Mouse (Mus musculus): ENCODE data around the gene 1700088E04Rik.
A peak's percentile ranks its signal among the peaks of the same experiment; 100 is the strongest.

1700088E04Rik gene

DNA sequence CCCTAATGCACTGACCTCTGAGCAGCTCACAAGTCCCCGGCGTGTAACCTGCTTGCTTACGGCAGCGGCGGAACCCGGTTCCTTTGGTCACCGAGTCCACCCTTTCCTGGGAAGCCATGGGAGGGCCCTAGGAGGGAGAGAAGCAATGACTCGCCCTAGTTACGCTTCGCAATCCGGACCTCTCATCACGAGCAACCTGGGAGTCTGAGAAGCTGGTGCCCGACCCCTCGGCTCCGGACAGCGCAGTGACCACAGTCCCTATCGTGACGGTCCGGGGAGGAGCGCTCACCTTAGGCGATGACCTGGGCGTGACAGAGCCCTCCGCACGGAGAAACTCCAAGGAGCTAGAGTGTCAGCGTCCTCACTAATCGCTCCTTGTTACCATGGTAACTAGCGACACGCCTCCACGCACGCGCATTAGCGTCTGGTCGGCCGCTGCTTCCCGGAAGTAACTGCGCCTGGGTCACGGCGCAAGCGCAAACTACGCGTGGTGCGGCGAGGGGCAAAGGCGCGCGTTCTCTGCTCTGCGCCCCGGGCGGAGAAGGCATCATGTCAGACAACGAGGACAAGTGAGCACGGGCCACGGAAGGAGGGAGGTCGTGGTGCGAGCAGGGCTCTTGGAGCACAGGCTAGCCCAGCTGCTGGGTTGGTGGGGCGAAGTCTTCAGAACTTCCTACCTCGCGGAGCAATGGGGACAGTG, at the start of gene 1700088E04Rik, which contains the start of gene Polr2f:
Gene 1700088E04Rik, minus strand, starts transcription at position 388 of the 700 bp plus-strand sequence.
Gene Polr2f, plus strand, starts transcription at position 144 of the 700 bp plus-strand sequence.
- peak; percentile 92 for DNase-seq (ENCODE audit: low read depth, low spot score)

DNA sequence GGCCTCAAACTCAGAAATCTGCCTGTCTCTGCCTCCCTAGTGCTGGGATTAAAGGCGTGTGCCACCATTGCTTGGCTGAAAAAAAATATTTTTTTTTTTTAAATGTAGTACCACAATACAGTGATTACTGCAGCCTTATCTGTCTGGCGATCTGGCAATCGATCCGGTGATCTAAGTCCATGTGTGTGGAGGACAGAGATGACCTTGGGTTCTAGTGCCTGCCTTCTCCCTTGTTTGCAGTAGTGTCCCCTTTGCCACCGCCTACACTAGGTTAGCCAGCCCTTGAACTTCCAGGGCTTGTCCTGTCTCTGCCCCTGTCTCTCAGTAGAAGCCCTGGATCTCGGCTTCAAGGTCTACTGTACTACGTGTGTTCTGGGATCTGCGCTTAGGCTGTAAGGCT, 46.8 kb upstream of the 1700088E04Rik start:
- DNase-seq (ENCODE audit: low read depth, low spot score): no peak

- DNase-seq (ENCODE audit: low read depth, low spot score): no peak
Measured at GRCm38 (mm10) chr15:79185213-79185612, 44.2 kb upstream of the 1700088E04Rik start.

- no peak for DNase-seq (ENCODE audit: low read depth, low spot score)
Measured at GRCm38 (mm10) chr15:79176905-79177304, 35.9 kb upstream of the 1700088E04Rik start.

DNA sequence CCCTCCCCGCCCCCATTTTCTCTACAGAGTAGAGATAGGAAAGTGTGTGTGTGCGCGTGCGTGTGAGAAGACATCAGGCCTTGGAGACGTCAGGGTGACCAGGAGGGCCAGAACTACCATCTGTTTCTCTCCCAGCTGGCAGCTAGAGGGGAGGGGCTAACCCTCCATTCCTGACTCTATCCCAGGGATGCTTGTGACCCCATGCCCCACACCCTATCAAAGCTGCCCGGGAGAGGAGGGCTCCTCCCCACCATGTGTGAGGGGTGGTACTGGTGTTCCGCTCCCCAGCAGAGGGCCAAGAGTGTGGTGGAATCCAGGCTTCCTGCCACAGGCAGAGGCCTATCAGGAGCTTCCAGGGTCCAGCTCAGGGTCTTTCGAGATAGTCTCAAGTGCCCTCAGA, 25.7 kb upstream of the 1700088E04Rik start:
- DNase-seq (ENCODE audit: low read depth, low spot score): no peak

- DNase-seq (ENCODE audit: low read depth, low spot score): no peak
Measured at GRCm38 (mm10) chr15:79165140-79165539, 24.1 kb upstream of the 1700088E04Rik start, which contains the start of gene Sox10. Gene Sox10 (minus strand): TSS chr15:79165240.

- no peak for DNase-seq (ENCODE audit: low read depth, low spot score)
Measured at GRCm38 (mm10) chr15:79164251-79164650, 23.2 kb upstream of the 1700088E04Rik start.

GRCm38 (mm10) chr15:79162822-79163221, 21.8 kb upstream of the 1700088E04Rik start:
- DNase-seq (ENCODE audit: low read depth, low spot score): no peak

DNA sequence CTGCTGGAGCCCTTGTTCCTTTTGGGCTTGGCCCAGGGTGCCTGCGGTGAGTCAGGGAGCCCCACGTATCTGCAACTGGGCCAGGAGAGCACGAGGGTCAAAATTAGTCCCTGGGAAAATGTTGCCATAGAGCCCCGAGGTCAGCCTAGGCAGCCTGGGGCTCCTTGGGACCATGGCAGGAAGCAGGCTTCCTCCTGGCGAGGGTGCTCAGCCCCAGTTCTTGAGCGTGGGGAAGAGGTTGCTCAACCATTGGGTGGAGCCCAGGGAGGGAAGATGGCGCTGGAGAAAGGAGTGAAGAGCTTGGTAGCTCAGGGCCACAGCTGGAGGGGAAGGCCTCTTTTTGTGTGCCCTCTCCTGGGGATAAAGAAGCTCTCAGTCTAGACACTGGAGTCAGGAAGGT, 21.2 kb upstream of the 1700088E04Rik start:
- no peak for DNase-seq (ENCODE audit: low read depth, low spot score)

GRCm38 (mm10) chr15:79155572-79155971, 14.5 kb upstream of the 1700088E04Rik start:
- no peak for DNase-seq (ENCODE audit: low read depth, low spot score)

DNA sequence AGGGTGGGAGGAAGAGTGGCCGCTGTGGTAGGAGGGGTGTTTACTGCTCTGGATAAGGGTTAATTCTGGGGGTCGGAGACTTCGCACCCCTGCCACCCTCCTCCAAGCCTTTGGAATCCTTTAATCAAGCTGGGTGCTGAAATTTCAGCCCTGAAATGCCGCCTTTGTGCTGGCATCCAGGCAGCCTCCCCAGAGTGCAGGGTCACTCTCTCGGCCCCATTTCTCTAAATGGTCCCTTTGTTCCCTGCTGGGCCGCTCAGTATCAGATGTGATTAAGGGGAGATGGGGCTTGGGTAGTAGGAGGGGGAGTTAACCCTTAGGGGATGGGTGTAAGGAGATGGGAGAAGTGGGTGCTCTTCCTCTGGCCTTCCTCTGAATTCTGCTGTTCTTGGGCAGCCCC, 11.7 kb upstream of the 1700088E04Rik start:
- DNase-seq (ENCODE audit: low read depth, low spot score): no peak

GRCm38 (mm10) chr15:79151881-79152280, 10.8 kb upstream of the 1700088E04Rik start:
- no peak for DNase-seq (ENCODE audit: low read depth, low spot score)

DNA sequence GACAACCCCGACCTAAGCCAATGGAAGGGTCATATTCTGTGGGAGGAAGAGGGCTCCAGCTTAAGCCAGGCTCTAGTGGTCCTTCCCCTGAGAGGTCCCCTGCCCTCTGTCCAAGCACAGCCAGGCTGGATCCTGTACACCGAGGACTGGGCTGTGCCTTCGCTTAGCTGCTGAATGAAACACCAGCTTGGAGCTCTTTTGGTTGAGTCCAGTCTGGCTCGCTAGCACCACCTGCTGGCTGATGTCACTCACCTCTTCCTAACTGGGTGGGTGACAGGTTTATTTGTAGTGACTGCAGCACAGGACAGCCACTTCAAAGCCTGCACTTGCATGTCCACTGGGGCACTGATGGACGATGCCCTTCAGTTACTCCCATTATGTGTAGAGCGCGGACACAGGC, 7.5 kb upstream of the 1700088E04Rik start:
- peak; percentile 74 for DNase-seq (ENCODE audit: low read depth, low spot score)

DNA sequence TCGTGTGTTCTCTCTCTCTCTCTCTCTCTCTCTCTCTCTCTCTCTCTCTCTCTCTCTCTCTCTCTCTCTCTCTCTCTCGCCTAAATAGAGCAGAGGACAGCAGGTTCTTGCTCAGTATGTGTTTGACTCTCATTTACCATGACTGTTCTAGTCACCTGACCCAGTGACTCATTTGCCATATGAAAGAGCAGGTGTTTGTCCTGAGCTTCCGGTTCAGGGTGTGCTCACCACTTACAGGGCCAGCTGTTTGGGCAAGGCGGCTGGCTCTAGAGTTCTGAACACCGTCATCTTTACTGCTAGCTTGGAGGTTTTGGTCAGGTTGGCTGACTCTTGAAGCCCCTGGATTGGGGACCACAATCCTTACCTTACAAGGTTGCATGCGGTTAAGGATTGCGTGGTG, 4.5 kb upstream of the 1700088E04Rik start:
- DNase-seq (ENCODE audit: low read depth, low spot score): no peak

- DNase-seq (ENCODE audit: low read depth, low spot score): no peak
Measured at GRCm38 (mm10) chr15:79144021-79144420, 3.0 kb upstream of the 1700088E04Rik start.

- no peak for DNase-seq (ENCODE audit: low read depth, low spot score)
Measured at GRCm38 (mm10) chr15:79143316-79143715, 2.3 kb upstream of the 1700088E04Rik start.

DNA sequence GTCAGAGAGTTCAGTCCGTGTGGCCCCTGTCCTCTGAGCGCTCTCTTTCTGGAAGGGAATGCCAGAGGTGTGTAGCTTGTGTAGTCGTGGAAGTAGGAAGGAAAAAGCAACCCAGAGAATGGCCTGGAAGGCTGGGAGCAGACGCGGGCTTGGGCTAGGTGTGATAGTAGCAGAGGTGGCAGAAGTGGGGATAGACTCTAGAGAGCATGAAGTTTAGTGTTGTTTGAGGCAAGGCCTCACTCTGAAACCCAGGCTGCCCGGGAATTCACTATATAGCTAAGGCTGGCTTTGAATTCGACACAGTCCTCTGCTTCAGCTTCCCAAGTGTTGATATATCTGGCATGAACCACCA, 489 bp upstream of the 1700088E04Rik start:
- DNase-seq (ENCODE audit: low read depth, low spot score): no peak

DNA sequence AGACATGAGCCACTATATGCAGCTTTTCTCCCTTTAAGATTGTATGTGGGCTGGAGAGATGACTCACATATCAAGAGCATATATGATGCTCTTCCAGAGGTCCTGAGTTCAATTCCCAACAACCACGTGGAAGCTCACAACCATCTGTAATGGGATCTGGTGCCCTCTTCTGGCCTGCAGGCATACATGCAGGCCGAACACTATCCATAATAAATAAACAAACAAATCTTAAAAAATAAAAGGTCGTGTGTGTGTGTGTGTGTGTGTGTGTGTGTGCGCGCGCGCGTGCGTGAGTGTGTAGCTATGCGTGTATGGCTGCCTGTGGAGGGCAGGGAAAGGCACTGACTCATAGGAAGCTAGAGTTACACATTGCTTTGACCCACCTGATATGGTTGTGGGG, 1.4 kb downstream of the 1700088E04Rik start:
- DNase-seq (ENCODE audit: low read depth, low spot score): no peak

DNA sequence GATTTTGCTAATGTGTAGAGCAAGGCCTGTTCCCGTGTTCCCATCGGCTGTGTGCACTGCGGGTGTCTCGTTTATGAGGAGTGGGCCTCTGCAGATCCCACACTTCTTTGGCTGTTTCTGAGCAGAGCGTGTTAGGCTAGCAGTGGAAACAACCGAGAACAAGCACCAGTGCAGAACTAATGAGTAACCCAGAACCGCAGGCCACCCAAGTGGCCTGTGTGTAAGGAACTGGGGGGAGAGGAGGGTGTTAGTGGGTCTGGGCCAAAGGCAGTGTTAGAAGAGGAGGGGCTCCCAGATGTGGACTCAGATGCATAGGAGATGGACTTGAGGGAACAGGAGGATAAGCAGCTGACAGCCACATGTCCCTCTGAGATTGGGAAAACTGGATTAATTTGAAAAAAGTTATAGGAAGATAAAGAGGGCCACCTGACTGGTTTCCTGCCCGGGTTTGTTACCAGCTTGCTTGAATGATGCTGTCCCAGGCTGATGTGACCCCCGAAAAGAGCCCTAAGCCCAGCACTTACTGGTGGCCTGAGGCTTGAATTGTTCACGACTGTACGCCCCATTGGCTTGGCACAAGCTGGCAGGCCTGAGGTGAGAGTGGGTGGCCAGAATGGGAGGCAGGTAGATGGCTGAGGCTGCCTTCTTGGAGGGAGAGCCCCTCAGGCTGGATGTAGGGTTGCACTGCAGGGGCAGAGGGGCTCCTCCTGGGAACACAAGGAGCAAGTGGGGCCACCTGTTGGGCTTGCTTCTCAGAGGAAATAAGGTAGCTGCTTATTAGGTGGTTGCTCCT, 5.1 kb downstream of the 1700088E04Rik start:
- DNase-seq (ENCODE audit: low read depth, low spot score): no peak

DNA sequence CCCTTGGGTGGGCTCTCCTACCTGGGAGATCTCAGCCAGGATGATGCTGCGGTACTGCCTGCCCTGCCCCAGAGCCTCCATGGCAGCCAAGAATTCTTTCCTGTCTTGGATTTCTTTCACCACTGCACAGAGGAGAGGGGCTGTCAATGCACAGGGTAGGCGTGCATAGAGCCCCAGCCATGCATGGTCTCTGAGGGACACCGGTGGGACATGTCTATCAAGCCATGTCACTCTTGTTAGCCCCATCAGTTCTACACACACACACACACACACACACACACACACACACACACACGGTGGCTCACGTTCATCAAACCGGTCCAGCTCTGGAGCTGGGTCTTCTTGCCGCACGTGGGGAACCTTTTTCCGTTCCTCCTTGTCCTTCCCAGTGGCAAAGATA, 5.7 kb downstream of the 1700088E04Rik start:
- DNase-seq (ENCODE audit: low read depth, low spot score): no peak

- DNase-seq (ENCODE audit: low read depth, low spot score): no peak
Measured at GRCm38 (mm10) chr15:79134496-79135270, 6.4 kb downstream of the 1700088E04Rik start.

DNA sequence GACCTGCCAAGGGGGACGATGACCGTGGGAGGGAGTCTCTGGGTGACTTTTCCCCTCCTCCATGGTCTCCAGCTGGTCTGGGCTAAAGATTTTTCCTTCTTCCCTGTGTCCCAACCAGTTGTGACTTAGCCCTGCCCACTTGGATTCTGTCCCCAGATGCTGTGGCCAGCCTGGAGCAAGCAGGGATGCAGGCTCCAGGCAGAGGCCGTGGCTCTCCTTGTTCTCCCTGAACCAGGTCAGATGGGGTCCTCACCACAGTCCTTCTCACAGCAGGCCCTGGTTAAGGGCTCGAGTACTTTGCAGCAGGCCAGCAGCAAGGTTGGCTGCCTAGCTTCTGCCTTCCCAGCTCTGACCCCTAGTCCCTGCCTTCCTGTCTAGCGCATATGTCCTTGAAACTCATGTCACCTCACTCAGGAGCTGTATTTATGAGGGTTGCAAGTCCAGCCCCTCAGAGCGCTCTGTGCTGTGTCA, 7.8 kb downstream of the 1700088E04Rik start:
- no peak for DNase-seq (ENCODE audit: low read depth, low spot score)
